Mouse (Mus musculus) monocyte, adult 5-6 weeks (primary cell): ENCODE results near the gene Yod1. TPM values are rescaled to one million over a fixed set of nuclear protein-coding genes. Genes with fewer than 3 reads are reported as not detected.

ENCODE experiments used
- ATAC-seq: fragments of 153-309, 156-312 bp; replicated peaks from 2 replicates; pipeline ENCODE4 v1.8.0; 2017; ENCODE audit warnings: mild to moderate bottlenecking; ENCODE audit not compliant: low TSS enrichment, insufficient number of reproducible peaks, severe bottlenecking, poor library complexity, low FRiP score
- total RNA-seq: library from RNA; stranded (forward); fragments of 200-1000, 200-491, 200-594 nt; gene quantifications from 3 replicates; pipeline ENCODE4 v1.2.3, GENCODE M21; 2017

The Yod1 gene
- 7.4 to 9.8 TPM (median 7.8 TPM) in 3 replicates for total RNA-seq

DNA sequence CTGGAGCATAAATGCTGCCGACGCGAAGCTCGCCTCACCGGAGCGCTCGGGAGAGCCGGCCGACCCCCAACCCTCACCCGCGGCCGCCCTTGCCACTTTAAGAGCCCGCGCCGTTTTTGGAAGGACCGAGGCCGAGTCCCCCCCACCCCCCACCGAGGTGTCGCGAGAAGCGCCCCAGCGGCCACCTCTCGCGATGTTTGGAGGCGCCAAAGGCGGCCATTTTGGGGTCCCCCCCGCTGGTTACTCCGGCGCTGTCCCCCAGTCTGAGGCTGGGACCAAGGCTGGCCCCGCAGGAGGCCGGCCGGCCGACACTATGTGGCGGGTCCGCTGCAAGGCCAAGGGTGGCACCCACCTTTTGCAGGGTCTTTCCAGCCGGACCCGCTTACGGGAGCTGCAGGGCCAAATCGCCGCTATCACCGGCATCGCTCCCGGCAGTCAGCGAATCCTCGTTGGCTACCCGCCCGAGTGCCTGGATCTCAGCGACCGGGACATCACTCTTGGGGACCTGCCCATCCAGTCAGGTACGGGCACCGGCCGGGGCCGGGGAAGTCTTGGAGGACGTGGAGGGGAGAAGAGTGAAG, at the start of gene Yod1:
TSS of gene Yod1 (plus strand) at position 37 of the 581 bp plus-strand sequence.
- peak; percentile 57 for ATAC-seq

DNA sequence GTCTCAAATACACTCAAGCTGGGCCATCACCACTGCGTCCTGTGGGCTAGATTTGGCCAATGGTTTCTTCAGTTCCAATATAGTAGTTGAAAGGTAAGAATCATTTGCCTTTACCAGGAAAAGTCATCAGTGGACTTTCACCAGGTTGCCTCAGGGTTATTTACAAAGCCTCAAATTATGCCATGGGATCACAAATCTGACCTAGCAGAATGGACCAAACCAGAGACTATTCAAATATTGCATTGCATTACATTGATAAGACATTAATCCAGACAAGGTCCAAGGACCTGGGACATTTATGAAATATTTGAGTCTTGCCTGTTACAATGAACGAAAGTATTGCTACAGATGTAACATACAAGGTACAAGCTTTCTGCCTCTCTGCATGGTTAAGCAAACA, 38.6 kb upstream of the Yod1 start:
- no peak for ATAC-seq

DNA sequence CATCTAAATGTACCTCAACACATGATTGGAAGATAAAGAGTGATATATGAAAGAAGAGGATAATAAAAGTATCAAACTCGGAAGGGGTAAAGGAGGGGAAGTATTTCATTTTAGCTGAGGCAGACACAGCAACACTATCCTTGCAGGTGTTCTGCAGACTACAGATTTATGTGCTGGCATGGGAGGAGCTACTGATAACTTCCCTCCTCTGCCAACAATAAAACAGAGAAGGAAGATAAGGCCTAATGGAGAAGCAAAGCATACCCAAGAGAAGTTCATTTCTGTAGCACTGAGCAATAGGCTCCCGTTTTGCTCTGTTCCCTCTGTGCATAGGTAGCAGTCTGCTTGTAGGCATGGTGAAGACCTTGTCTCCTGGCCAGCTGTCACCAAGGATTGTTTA, 36.1 kb upstream of the Yod1 start:
- no peak for ATAC-seq

DNA sequence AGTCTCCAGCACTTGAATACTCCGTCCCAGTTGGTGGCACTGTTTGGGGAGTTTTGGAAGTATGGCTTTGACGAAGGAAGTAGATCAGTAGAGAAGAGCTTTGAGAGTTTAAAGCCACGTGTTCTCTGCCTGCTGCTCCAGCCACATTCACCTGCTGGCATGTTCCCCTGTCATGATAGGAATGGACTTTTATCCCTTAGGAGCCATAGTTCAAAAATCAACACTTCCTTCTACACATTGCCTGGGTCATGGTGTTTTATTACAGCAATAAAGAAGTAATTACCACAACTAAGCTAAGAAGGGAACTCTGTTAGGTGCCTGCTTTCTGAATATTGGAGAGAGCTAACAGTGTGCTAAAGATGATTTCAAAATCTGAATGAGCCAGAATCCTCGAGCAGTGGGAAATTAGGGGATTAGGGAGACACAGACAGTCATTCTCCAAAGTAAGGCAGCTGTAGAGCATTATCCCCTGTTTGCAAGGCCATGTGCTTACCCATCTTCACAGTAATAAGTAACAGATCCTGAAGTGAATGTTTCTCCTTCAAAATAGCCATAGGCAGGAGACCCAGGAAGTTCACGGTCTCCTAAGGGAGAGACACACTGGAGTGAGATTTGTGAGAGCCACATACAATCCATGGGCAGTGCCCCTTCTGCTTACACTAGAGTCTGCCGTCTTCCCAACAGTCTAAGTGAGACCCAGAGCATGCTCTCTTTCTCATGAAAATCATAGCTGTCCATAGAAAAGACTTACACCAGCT, 35.3 kb upstream of the Yod1 start:
- no peak for ATAC-seq

DNA sequence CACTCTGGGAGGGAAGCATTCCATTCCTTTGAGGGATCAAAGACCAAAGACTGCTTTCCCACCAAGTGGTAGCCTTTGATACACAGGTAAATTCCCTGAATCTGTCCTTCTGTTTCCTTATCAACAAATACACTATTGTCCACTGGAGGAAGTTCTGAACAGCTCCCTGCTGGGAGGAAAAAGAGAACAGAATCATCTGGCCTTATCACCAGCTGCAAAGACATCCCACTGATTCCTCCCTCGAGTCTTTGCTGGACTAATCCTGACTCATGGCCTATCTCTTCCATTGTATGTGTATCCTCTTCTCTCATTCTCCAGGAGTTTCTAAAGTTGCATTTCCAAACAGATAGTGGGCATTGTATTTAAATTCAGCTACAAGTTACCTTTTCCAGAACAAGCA, 33.2 kb upstream of the Yod1 start:
- no peak for ATAC-seq

DNA sequence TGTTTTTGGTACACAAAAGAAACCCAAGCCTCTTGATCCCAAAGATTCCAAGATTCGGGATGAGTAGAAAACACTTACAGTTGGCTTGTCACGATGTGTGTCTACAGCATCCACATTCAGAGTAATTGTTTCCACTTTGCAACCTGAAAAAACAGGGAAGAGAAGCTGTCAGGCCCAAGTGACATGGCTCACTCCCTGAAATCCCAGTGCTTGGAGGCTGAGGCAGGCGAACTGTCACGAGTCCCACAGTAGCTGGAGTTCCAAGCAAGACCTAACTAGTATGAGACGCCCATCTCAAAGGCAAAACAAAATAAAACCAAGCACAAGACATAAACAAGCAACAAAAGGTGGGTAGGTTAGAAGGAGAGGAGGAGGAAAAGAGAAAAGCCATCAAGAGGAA, 18.5 kb upstream of the Yod1 start:
- no peak for ATAC-seq

DNA sequence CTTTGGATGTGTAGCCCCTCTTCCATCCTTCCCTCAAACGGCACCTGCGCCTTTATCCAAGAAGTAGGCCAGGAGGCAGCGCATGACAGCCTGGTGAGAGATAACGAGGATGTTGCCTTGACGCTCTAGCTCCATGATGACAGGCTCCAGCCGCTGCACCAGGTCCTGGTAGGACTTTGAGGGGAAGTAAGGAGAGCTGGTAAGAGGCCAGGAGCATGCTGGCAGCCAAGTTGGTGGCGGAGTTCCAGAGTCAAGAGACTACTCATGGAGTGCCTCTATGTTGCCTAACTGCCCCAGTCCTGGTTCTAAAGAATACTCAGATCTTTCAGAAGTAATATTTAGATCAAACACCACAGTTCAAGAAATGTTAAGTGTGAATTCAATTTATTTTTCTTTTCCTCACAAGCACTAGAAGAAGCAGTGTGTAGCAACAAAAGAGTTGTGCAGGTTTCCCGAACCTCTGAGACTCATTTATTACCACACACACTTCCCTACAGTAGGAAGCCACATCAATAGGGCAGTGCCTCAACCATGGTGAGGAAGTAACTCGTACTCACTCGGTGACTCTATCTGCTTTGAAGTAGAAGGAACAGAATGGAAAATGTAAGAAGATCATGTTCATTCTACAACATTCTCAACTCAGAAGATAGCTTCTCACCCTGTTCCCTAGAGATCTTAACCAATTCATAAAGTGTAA, 17.0 kb upstream of the Yod1 start:
- no peak for ATAC-seq

DNA sequence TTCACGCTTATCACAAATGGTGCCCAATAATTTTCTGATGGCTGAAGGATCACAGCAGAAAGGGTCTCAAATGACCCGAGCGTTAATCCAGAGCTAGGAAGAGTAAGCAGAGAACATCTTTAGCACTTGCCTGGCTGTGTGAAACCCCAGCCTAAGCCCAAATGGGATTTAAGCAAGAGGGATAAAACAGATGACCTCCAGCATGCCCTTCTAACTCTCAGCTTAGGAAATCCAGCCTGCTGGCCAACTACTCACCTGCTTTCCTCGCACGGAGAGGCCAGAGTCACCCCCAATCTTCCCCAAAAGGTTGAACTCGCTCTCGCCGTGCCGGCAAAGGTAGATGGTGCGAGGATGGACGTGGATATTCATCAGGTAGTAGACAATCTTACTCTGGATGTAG, 15.2 kb upstream of the Yod1 start:
- no peak for ATAC-seq

DNA sequence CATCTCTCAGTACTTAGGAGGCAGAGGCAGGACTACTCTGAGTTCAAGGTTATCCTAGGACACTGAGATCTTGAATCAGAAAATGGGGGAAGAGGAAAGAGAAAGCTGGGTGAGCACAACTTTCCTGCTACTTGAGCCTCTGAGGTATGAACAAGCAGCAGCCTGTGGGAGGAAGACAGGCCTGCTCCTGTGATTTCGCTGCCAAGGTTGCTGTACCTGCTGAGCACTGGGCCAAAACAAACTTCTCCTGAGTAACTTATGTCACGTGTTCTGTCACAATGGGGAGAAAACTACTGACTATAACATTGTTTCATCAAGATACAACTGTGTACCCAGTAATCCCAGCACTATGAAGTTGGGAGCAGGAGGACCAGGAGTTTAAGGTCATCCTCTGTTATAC, 13.5 kb upstream of the Yod1 start:
- ATAC-seq: no peak

DNA sequence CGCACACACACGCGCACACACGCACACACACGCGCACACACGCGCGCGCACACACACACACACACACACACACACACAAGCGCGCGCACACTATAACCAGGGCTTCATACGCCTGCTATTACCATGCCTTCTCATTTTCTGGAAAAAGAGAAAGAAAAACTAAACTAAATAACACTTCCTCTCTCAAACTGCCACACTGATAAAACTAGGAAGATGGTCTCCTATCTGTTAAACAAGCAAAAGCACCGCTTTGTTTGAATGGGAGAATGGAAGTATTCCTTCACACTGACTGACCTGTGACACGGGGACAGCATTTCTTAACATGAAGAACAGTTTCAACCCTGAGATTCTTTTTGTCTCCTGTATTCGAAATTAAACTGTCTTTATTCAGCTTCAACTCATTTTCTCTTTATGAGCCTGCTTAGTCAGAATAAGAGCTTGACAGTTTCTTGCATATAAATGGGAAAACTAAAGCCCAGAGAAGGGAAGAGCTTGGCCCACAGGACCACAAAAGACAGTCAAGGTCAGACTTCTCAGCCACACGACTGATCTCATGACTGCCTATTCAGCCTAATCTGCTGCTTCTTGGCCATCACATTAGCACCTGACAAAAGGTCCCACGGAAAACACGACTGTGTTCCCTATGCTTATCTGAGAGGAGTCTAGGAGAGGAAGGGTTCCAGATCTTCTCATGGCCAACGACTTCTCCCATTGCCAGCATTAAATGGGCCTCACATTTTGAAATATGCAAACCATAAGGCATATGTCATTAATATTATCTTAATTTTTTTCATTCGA, 6.6 kb upstream of the Yod1 start:
- ATAC-seq: no peak

DNA sequence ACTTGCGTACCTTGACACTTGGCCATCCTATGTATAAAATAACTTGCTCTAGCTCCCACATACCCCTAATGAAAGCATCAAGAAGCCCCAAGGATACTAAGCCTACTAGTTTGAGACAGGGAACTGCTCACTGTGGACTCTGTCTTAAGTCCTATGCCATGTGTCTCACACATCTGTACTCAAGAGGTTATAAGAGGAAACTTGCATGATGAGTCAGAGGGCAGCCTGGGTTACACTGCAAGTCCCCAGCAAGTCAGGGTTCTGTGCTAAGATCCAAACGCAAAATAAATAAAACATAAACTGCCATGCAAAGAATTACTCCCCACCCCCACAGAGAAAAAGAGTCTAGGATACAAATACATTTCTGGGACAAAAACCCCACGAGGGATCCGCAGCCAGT, 3.1 kb upstream of the Yod1 start:
- no peak for ATAC-seq

DNA sequence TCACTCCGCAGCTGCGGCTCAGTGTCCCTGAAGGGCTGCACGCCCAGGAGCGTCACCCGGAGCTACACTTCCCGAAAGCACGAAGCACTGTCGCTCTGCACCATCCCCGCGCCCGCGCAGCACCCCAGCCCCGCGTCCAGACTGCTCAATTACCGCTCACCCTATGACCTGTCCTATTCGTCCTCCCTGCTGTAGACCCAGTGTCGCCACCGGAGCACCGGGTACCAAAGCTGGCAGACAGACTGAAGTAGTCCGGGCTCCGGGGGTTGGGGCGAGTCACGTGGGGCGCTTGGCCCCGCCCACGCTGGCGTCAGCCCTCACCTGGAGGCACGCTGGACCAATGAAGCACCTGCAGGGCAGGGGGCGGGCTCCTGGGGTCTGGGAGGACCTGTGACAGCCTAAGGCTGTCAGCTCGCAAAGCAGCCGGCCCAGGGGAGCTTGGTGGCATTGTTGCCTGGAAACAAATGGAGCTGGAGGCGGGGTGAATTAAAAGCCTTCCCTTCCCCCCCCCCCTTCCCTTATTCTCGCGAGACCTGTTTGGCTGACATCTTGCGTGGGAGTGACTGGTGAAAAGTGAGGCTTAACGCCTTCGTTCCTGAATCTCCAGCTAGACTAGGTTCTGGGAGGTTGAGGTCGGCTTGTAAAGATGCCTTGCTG, 1.4 kb upstream of the Yod1 start, which contains the start of gene Gm29427:
TSS of gene Gm29427 (minus strand) at position 239 of the 657 bp plus-strand sequence.
- ATAC-seq: peak; percentile 57

DNA sequence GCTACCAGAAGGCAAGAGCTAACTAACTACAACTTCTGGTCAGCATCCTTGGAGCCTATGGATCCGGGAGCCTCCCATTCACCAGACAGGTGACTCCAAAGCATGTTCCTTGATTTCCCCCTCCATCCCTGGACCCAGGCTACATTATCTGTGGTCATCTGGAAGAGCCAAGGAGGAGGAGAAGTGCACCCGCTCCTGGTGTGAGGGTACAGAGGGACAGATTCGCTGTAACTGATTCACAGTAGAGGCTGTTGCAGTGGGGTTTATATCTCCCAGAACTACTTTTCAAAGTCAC, 962 bp upstream of the Yod1 start:
- no peak for ATAC-seq

DNA sequence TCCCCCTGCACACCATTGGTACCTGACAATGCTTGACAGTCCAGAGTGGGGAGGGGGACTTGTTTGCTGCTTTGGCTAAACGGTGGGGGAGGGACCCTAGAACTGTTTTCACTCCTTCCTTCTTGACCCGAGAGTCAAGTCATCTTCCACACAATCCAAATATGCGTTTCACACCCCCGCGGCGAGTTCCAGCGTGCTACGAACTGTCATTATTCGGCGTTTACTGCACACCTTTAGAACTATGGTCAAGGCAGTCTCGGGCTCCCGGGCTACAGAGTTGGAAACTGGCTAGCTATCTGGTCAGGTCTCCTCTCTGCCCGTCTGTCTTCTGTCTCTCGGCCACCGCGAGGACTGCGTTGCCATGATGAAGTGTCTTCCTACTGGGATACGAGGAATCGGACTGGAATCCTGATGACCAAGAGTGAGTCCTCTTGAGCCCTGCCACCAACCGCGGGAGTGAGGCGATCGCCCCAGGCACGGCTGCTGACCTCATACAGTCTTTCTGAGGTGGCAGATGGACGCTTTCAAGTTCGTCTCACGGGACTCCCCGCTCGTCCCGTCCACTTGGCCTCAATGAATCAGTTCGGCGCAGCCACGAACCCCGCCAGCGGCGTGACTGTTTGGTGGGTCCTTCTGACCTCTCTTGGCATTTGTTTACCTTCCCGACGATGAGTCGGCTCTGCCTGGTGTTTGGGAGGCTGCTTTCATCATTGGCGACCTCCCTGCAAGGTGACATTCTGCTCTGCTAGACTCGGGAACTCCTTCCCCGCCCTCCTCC, 425 bp upstream of the Yod1 start:
- 0 out of 2 replicates have a peak, but pooled peaks have one; percentile 5 for ATAC-seq

DNA sequence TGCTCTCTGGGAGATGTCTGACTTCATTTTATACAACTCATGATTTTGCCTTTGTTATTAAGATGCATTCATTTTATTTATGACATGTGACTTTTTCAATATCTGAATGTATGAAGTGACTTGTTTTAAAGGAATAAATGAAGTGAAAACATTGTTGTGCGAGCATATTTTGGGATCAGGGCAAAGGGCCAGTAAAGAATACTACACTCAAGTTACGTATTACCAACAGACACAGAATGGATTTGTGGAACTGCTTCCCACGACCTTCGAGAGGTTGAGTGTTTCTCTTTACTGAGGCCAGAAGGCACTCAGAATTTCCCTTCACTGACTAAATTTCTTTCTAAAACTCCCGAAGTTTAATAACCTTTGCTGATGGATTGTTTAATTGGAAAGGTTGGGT, 7.1 kb downstream of the Yod1 start:
- no peak for ATAC-seq

DNA sequence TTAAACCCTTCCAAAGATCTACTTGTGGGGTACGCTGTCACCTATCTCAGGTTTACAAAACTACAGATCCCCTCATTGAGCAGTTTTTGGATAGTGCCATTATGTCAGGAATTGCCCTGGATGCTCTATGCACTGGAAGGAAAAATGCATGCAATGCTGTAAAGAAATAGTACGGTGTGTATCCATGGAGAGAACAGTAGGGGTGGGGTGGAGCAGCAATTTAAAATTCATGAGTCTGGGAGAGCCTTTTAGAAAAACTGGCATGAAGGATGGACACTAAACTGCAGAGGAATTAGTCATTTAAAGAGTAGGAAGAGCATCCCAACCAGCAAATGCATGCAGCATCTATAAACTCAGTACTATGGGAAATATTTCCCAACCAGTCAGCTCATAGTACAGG, 9.3 kb downstream of the Yod1 start:
- ATAC-seq: no peak

DNA sequence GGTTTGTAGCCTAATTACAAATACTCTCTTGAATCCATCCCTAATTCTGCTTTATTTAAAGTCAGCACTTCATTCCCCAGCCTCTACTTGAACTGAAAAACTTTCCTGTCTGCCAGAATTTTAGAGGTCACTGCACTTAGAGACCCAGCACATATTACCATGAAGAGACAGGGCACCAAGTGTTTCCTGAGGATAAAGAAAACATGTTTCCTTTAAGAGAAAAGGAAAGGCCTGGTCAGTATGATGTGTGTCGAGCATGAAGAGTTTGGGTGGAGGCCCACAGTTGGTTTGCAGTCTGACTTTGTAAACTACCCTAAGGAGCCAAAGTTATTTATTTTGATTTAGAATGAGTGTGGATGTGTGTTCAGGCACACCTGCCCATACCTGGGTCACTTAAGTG, 10.9 kb downstream of the Yod1 start:
- ATAC-seq: no peak

DNA sequence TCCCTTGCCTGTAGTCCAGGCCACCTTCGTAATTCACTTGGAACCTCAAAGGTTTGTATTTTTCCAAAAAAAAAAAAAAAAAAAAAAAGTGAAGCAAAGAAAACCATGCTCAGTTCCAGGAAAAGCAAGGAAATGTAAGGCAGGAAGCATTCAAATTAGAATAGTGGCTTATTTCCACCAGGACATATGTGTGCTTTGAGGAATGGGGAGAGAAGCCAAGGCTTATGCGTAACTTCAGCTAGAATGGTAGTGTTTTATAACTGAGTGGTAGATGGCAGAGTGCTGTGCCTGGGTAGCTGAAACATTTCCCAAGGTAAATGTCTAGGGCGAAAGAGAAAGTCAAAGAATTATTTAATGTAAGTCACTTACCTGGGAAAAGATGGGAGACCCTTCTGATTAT, 11.6 kb downstream of the Yod1 start:
- no peak for ATAC-seq
